36 mouse cellular contexts compared by ENCODE assay signal in genomic region chr17:28472696-28473095, GRCm38 (mm10). TPM values are rescaled to one million over a fixed set of nuclear protein-coding genes. Genes with fewer than 3 reads are reported as not detected.
DNase-seq lines count a peak whose midpoint lies in the region; ATAC-seq and TF ChIP-seq lines count a peak whose summit lies in the region.
"Had no signal": no experiment of that assay in that cellular context is flagged by ENCODE, and none has a peak within 500 bp of the region (broad histone marks: within the 10 kb centered on the region; RNA-seq: fewer than 3 reads in every experiment).

No protein-coding gene starts in this region.

- 27% methylated on average over 5 of the region's 5 CpGs for WGBS in heart, postnatal 0 days
- 58% methylated on average over 5 of the region's 5 CpGs for WGBS in heart, embryonic 12.5 days

- H3K27ac ChIP-seq in heart, postnatal 0 days (ENCODE audit: low read depth), result 0 out of 2 replicates have a peak overlapping the region, but pooled peaks have one; percentile 41
- H3K27ac ChIP-seq in heart, embryonic 12.5 days (ENCODE audit: poor library complexity, severe bottlenecking), result no peak overlapping the region
- H3K27ac ChIP-seq: embryonic facial prominence, embryonic 13.5 days; gastrocnemius, adult 2 months; heart, adult 2 months; hindbrain, embryonic 15.5 days; limb, embryonic 10.5 days; limb, embryonic 15.5 days; liver, embryonic 13.5 days; midbrain, embryonic 15.5 days; neural tube, embryonic 15.5 days; stomach, postnatal 0 days had no signal

- H3K9ac ChIP-seq in heart, postnatal 0 days (replicated peaks; ENCODE audit: low read depth, low read length), result no peak overlapping the region
- no peak overlapping the region for H3K9ac ChIP-seq in heart, embryonic 12.5 days
- H3K9ac ChIP-seq: embryonic facial prominence, embryonic 13.5 days; hindbrain, embryonic 15.5 days; limb, embryonic 15.5 days; liver, embryonic 13.5 days; midbrain, embryonic 15.5 days; neural tube, embryonic 15.5 days had no signal

- peaks cover 14% of the 10 kb centered on the region; the same call in 1 of the 2 replicates for H3K4me1 ChIP-seq in heart, postnatal 0 days (ENCODE audit: control insufficient read depth, insufficient read depth)
- H3K4me1 ChIP-seq in heart, embryonic 12.5 days (replicated peaks), result peaks cover 15% of the 10 kb centered on the region

- no peaks in the 10 kb centered on the region for H3K9me3 ChIP-seq in heart, postnatal 0 days (replicated peaks; ENCODE audit: control insufficient read depth, low read length)
- H3K9me3 ChIP-seq in heart, embryonic 12.5 days (replicated peaks), result no peaks in the 10 kb centered on the region
- H3K9me3 ChIP-seq: embryonic facial prominence, embryonic 13.5 days; G1E; hindbrain, embryonic 15.5 days; limb, embryonic 10.5 days; limb, embryonic 15.5 days; liver, embryonic 13.5 days; midbrain, embryonic 15.5 days; neural tube, embryonic 15.5 days had no signal

- H3K4me3 ChIP-seq in heart, postnatal 0 days (ENCODE audit: low read depth, low read length), result no peak overlapping the region
- no peak overlapping the region for H3K4me3 ChIP-seq in heart, embryonic 12.5 days
- H3K4me3 ChIP-seq: embryonic facial prominence, embryonic 13.5 days; gastrocnemius, adult 2 months; heart, adult 2 months; hindbrain, embryonic 15.5 days; limb, embryonic 10.5 days; limb, embryonic 15.5 days; liver, embryonic 13.5 days; midbrain, embryonic 15.5 days; neural tube, embryonic 15.5 days had no signal

- no peaks in the 10 kb centered on the region for H3K36me3 ChIP-seq in heart, postnatal 0 days (replicated peaks; ENCODE audit: control insufficient read depth, insufficient read depth, low read length)
- H3K36me3 ChIP-seq in heart, embryonic 12.5 days, result no peaks in the 10 kb centered on the region
- H3K36me3 ChIP-seq: embryonic facial prominence, embryonic 13.5 days; hindbrain, embryonic 15.5 days; limb, embryonic 15.5 days; liver, embryonic 13.5 days; midbrain, embryonic 15.5 days; neural tube, embryonic 15.5 days had no signal

- no peak for DNase-seq in heart, postnatal 0 days (ENCODE audit: low spot score)
- DNase-seq in R1 (ENCODE audit: low read depth, low spot score) (peak; percentile 73), adipocyte (ENCODE audit: low spot score) (peak; percentile 59)
- peak; percentile 65 to 67 for DNase-seq in adrenal gland, postnatal 36 days
- DNase-seq in spleen, postnatal 10 days (ENCODE audit: low spot score in 2 of 2), result no peak
- DNase-seq: cerebellum, adult 11 months; cerebellum, adult 9-11 months; gastrocnemius, adult 2 months; gastrocnemius, postnatal 36 days; heart, adult 2 months; heart, postnatal 4 days; kidney, adult 11 months; kidney, postnatal 14 days; layer of hippocampus, adult 9-11 months; liver, embryonic 13.5 days; lung, postnatal 4 days; right cerebral cortex, adult 18-20 months; spleen, adult 18-20 months had no signal

- ATAC-seq in heart, postnatal 0 days (ENCODE audit: insufficient read depth, low read depth), result no peak
- ATAC-seq in heart, embryonic 12.5 days (ENCODE audit: insufficient number of reproducible peaks, low FRiP score), result no peak
- ATAC-seq: forebrain, embryonic 16.5 days; inflammation-experienced regulatory T-cells, adult 6 months; lung, postnatal 0 days; midbrain, embryonic 15.5 days had no signal

- H3K4me2 ChIP-seq in heart, postnatal 0 days (ENCODE audit: low read depth, low read length), result no peak overlapping the region
- H3K4me2 ChIP-seq in heart, embryonic 12.5 days, result no peak overlapping the region
- H3K4me2 ChIP-seq: embryonic facial prominence, embryonic 13.5 days; hindbrain, embryonic 15.5 days; limb, embryonic 15.5 days; liver, embryonic 13.5 days; midbrain, embryonic 15.5 days; neural tube, embryonic 15.5 days had no signal

- TF ChIP-seq CTCF in heart, postnatal 0 days (IDR thresholded peaks at IDR 0.05; ENCODE audit: low read depth), result no peak

- no peak for TF ChIP-seq EP300 in heart, postnatal 0 days (IDR thresholded peaks at IDR 0.05; ENCODE audit: low read depth)

- no peaks in the 10 kb centered on the region for H3K27me3 ChIP-seq in heart, postnatal 0 days (ENCODE audit: control insufficient read depth, insufficient read depth, low read length)
- H3K27me3 ChIP-seq in heart, embryonic 12.5 days (replicated peaks), result no peaks in the 10 kb centered on the region
- H3K27me3 ChIP-seq: CH12.LX; embryonic facial prominence, embryonic 13.5 days; hindbrain, embryonic 15.5 days; limb, embryonic 15.5 days; liver, embryonic 13.5 days; midbrain, embryonic 15.5 days; neural tube, embryonic 15.5 days had no signal

RNA-seq across cellular contexts. Expression of gene Fkbp5, which starts 44.6 kb away (rescaled TPM):
- total RNA-seq in heart, postnatal 0 days (2014; rRNA removed; ENCODE audit: low replicate concordance), result 19.4 and 37.3 TPM in 2 replicates
- polyA plus RNA-seq in heart, postnatal 0 days (2015; fragmentation: Nextera tagmentation; extraction: Ambion mirVana), result 7.6 and 8.3 TPM in 2 replicates
- 15.8 and 16.0 TPM in 2 replicates for polyA plus RNA-seq in heart, embryonic 12.5 days (2016; fragmentation: Nextera tagmentation; extraction: Ambion mirVana)
- 100 to 1,000 TPM in 1 of 2 experiments, 10 to 100 TPM in 1; 52.5 to 126 TPM for total RNA-seq in adrenal gland, postnatal 36 days (2021)

RNA-seq across cellular contexts. Expression of gene Armc12, which starts 57.9 kb away (rescaled TPM):
- not detected in 2 replicates for total RNA-seq in heart, postnatal 0 days (2014; rRNA removed; ENCODE audit: low replicate concordance)
- not detected in 2 replicates for polyA plus RNA-seq in heart, postnatal 0 days (2015; fragmentation: Nextera tagmentation; extraction: Ambion mirVana)
- polyA plus RNA-seq in heart, embryonic 12.5 days (2016; fragmentation: Nextera tagmentation; extraction: Ambion mirVana), result not detected in 2 replicates
- total RNA-seq in adrenal gland, postnatal 36 days (2021), result not detected
- total RNA-seq: CH12.LX; G1E; gastrocnemius, adult 2 months; gastrocnemius, postnatal 36 days; heart, adult 2 months; heart, postnatal 4 days; left cerebral cortex, postnatal 10 days had no signal
- polyA plus RNA-seq: C2C12; embryonic facial prominence, embryonic 13.5 days; forebrain, embryonic 11.5 days; forebrain, embryonic 16.5 days; G1E; heart, embryonic 16.5 days; hindbrain, embryonic 15.5 days; kidney, embryonic 14.5 days; limb, embryonic 10.5 days; limb, embryonic 15.5 days; liver, embryonic 13.5 days; lung, postnatal 0 days; midbrain, embryonic 15.5 days; neural tube, embryonic 15.5 days; stomach, postnatal 0 days had no signal

Comparison
In these comparisons a context has a peak if more than half of its experiments do, and no peak if none do; other contexts are left out.
1. DNase-seq: peak in R1 (single experiment), adipocyte (single experiment) and adrenal gland, postnatal 36 days (2 of 2); none in heart, postnatal 0 days (single experiment) and spleen, postnatal 10 days (0 of 2).